ENCODE assay signal across 12 mouse cellular contexts in the genomic region with DNA sequence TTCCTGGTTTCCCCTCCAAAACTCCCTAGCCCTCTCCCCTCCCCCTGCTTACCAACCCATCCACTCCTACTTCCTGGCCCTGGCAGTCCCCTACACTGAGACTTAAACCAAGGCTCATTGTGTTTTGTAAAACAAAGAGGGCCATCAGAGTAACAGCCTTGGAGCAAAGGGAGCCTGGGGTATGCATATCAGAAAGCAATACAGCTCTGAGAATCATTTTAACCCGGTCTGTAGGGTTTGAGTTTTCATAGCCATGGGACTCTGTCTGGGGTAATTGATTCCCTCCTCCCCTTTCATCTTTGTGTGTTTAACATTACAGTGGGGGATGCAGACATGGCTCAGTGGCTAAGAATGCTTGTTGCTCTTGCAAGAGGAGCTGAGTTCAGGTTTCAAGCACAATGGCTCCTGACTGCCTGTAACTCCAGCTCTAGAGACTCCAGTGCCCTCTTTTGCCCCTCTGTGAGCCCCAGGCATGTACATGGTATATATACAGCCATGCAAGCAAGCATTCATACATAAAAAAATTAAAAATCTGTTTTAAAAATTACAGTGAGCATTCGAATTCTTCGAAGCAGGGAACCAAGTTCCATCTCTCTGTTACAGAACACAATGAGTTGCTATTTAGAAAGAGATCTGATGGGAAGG. TPM values are rescaled to one million over a fixed set of nuclear protein-coding genes. Genes with fewer than 3 reads are reported as not detected.
"Had no signal": no experiment of that assay in that cellular context is flagged by ENCODE, and none has a peak within 500 bp of the region (broad histone marks: within the 10 kb centered on the region; RNA-seq: fewer than 3 reads in every experiment).

No protein-coding gene starts in this region.

- DNase-seq: liver, embryonic 13.5 days; liver, postnatal 0 days had no signal

- ATAC-seq: intestine, embryonic 16.5 days; liver, postnatal 0 days had no signal

- H3K4me3 ChIP-seq: limb, embryonic 12.5 days; liver, embryonic 13.5 days; lung, embryonic 15.5 days; megakaryocyte, embryonic 14.5 days; midbrain, embryonic 12.5 days; neural tube, embryonic 12.5 days; stomach, embryonic 15.5 days had no signal

- H3K4me1 ChIP-seq: limb, embryonic 12.5 days; liver, embryonic 13.5 days; lung, embryonic 15.5 days; megakaryocyte, embryonic 14.5 days; midbrain, embryonic 12.5 days; neural tube, embryonic 12.5 days; stomach, embryonic 15.5 days had no signal

- H3K9ac ChIP-seq: limb, embryonic 12.5 days; liver, embryonic 13.5 days; liver, postnatal 0 days; lung, embryonic 15.5 days; midbrain, embryonic 12.5 days; neural tube, embryonic 12.5 days; stomach, embryonic 15.5 days had no signal

- H3K4me2 ChIP-seq: limb, embryonic 12.5 days; liver, embryonic 13.5 days; lung, embryonic 15.5 days; midbrain, embryonic 12.5 days; neural tube, embryonic 12.5 days; stomach, embryonic 15.5 days had no signal

- H3K27ac ChIP-seq: kidney, postnatal 0 days; limb, embryonic 12.5 days; liver, embryonic 13.5 days; lung, embryonic 15.5 days; macrophage; midbrain, embryonic 12.5 days; neural tube, embryonic 12.5 days; stomach, embryonic 15.5 days had no signal

- H3K27me3 ChIP-seq: limb, embryonic 12.5 days; liver, embryonic 13.5 days; lung, embryonic 15.5 days; megakaryocyte, embryonic 14.5 days; midbrain, embryonic 12.5 days; neural tube, embryonic 12.5 days; stomach, embryonic 15.5 days had no signal

- H3K9me3 ChIP-seq: limb, embryonic 12.5 days; liver, embryonic 13.5 days; lung, embryonic 15.5 days; megakaryocyte, embryonic 14.5 days; midbrain, embryonic 12.5 days; neural tube, embryonic 12.5 days; stomach, embryonic 15.5 days had no signal

- H3K36me3 ChIP-seq: limb, embryonic 12.5 days; liver, embryonic 13.5 days; lung, embryonic 15.5 days; midbrain, embryonic 12.5 days; neural tube, embryonic 12.5 days; stomach, embryonic 15.5 days had no signal

RNA-seq across cellular contexts. Expression of gene Lrrc6, which starts 59.1 kb away (rescaled TPM):
- total RNA-seq: monocyte, adult 5-6 weeks had no signal
- polyA plus RNA-seq: intestine, embryonic 16.5 days; limb, embryonic 12.5 days; liver, embryonic 13.5 days; liver, postnatal 0 days; macrophage had no signal
